Mouse (Mus musculus): ENCODE results near the gene Fmnl2. TPM values are rescaled to one million over a fixed set of nuclear protein-coding genes. Genes with fewer than 3 reads are reported as not detected.

The Fmnl2 gene
- polyA plus RNA-seq, 1 experiment from 2014 or later = 11.8 TPM

GRCm38 (mm10) chr2:52982502-52982901 lies 124.8 kb downstream of the Fmnl2 start:
- H3K9ac ChIP-seq = no peak overlapping the region
- H3K4me2 ChIP-seq (replicated peaks) = no peak overlapping the region
- H3K4me1 ChIP-seq = peaks cover 68% of the 10 kb centered on the region
- H3K27ac ChIP-seq = no peak overlapping the region
- H3K27me3 ChIP-seq = no peaks in the 10 kb centered on the region
- H3K36me3 ChIP-seq = no peaks in the 10 kb centered on the region
- no peak overlapping the region for H3K4me3 ChIP-seq
- ATAC-seq (ENCODE audit: low FRiP score, low read depth) = no peak
- WGBS = 86% methylated on average over 3 of the region's 3 CpGs
- no peaks in the 10 kb centered on the region for H3K9me3 ChIP-seq

- Histone ChIP-seq H3K36me3 (no peaks in the 10 kb centered on the region), H3K27ac (no peak overlapping the region; the same call in 1 of the 2 replicates), H3K4me1 (peaks cover 53% of the 10 kb centered on the region), H3K9ac (no peak overlapping the region), H3K27me3 (no peaks in the 10 kb centered on the region), H3K4me3 (no peak overlapping the region), H3K4me2 (replicated peaks) (no peak overlapping the region), H3K9me3 (no peaks in the 10 kb centered on the region)
- WGBS = 76% methylated on average over 1 of the region's 1 CpGs
- ATAC-seq (ENCODE audit: low FRiP score, low read depth) = no peak
Observed at GRCm38 (mm10) chr2:52984556-52984955, 126.9 kb downstream of the Fmnl2 start.

GRCm38 (mm10) chr2:52985167-52985566 lies 127.5 kb downstream of the Fmnl2 start:
- peak; percentile 56 for ATAC-seq (ENCODE audit: low FRiP score, low read depth)

GRCm38 (mm10) chr2:52986354-52986753 lies 128.7 kb downstream of the Fmnl2 start:
- H3K4me2 ChIP-seq (replicated peaks) = no peak overlapping the region
- 84% methylated on average over 3 of the region's 3 CpGs for WGBS
- peaks cover 45% of the 10 kb centered on the region for H3K4me1 ChIP-seq
- no peaks in the 10 kb centered on the region for H3K27me3 ChIP-seq
- H3K36me3 ChIP-seq = no peaks in the 10 kb centered on the region
- H3K9me3 ChIP-seq = no peaks in the 10 kb centered on the region
- no peak overlapping the region for H3K4me3 ChIP-seq
- no peak overlapping the region for H3K9ac ChIP-seq
- no peak overlapping the region for H3K27ac ChIP-seq
- ATAC-seq (ENCODE audit: low FRiP score, low read depth) = no peak

More at GRCm38 (mm10) chr2:52985167-52985566, 127.5 kb downstream of the Fmnl2 start:
- Histone ChIP-seq H3K27me3 (no peaks in the 10 kb centered on the region), H3K36me3 (no peaks in the 10 kb centered on the region), H3K4me2 (replicated peaks) (no peak overlapping the region), H3K4me3 (no peak overlapping the region), H3K4me1 (peaks cover 47% of the 10 kb centered on the region), H3K27ac (peak overlapping the region; percentile 73), H3K9me3 (no peaks in the 10 kb centered on the region), H3K9ac (no peak overlapping the region)
- WGBS = 60% methylated on average over 4 of the region's 4 CpGs

- 95% methylated on average over 6 of the region's 6 CpGs for WGBS
- Histone ChIP-seq H3K9me3 (no peaks in the 10 kb centered on the region), H3K36me3 (no peaks in the 10 kb centered on the region), H3K4me1 (peaks cover 45% of the 10 kb centered on the region), H3K4me2 (replicated peaks) (no peak overlapping the region), H3K4me3 (no peak overlapping the region), H3K9ac (no peak overlapping the region), H3K27ac (no peak overlapping the region), H3K27me3 (no peaks in the 10 kb centered on the region)
- ATAC-seq (ENCODE audit: low FRiP score, low read depth) = no peak
Observed at GRCm38 (mm10) chr2:52987035-52987434, 129.4 kb downstream of the Fmnl2 start.

GRCm38 (mm10) chr2:52987637-52988295 lies 130.1 kb downstream of the Fmnl2 start:
- H3K27me3 ChIP-seq = no peaks in the 10 kb centered on the region
- H3K9me3 ChIP-seq = no peaks in the 10 kb centered on the region
- WGBS = 67% methylated on average over 11 of the region's 11 CpGs
- no peak overlapping the region for H3K4me2 ChIP-seq (replicated peaks)
- H3K4me3 ChIP-seq = no peak overlapping the region
- no peaks in the 10 kb centered on the region for H3K36me3 ChIP-seq
- no peak for ATAC-seq (ENCODE audit: low FRiP score, low read depth)
- no peak overlapping the region for H3K9ac ChIP-seq
- peak overlapping the region; percentile 16; the same call in 1 of the 2 replicates for H3K27ac ChIP-seq
- H3K4me1 ChIP-seq = peaks cover 45% of the 10 kb centered on the region

GRCm38 (mm10) chr2:52989316-52989715 lies 131.7 kb downstream of the Fmnl2 start:
- Histone ChIP-seq H3K4me2 (replicated peaks) (no peak overlapping the region), H3K27ac (no peak overlapping the region), H3K9ac (no peak overlapping the region), H3K9me3 (no peaks in the 10 kb centered on the region), H3K36me3 (no peaks in the 10 kb centered on the region), H3K4me3 (no peak overlapping the region), H3K4me1 (peaks cover 40% of the 10 kb centered on the region), H3K27me3 (no peaks in the 10 kb centered on the region)
- no peak for ATAC-seq (ENCODE audit: low FRiP score, low read depth)
- WGBS = 50% methylated on average over 4 of the region's 4 CpGs

GRCm38 (mm10) chr2:52990874-52991687 lies 133.4 kb downstream of the Fmnl2 start:
- Histone ChIP-seq H3K27ac (peak overlapping the region; percentile 10; the same call in 1 of the 2 replicates), H3K36me3 (no peaks in the 10 kb centered on the region), H3K27me3 (no peaks in the 10 kb centered on the region), H3K4me3 (no peak overlapping the region), H3K9me3 (no peaks in the 10 kb centered on the region), H3K4me1 (peaks cover 23% of the 10 kb centered on the region), H3K4me2 (replicated peaks) (no peak overlapping the region), H3K9ac (no peak overlapping the region)
- WGBS = 56% methylated on average over 9 of the region's 9 CpGs
- ATAC-seq (ENCODE audit: low FRiP score, low read depth) = no peak

GRCm38 (mm10) chr2:52991688-52992194 lies 134.1 kb downstream of the Fmnl2 start:
- Histone ChIP-seq H3K9me3 (no peaks in the 10 kb centered on the region), H3K27ac (peak overlapping the region; percentile 10; the same call in 1 of the 2 replicates), H3K4me3 (no peak overlapping the region), H3K36me3 (no peaks in the 10 kb centered on the region), H3K9ac (no peak overlapping the region), H3K27me3 (no peaks in the 10 kb centered on the region), H3K4me2 (replicated peaks) (no peak overlapping the region), H3K4me1 (peaks cover 22% of the 10 kb centered on the region)
- 83% methylated on average over 5 of the region's 5 CpGs for WGBS
- ATAC-seq (ENCODE audit: low FRiP score, low read depth) = no peak

GRCm38 (mm10) chr2:52993241-52993640 lies 135.6 kb downstream of the Fmnl2 start:
- WGBS = 90% methylated on average over 7 of the region's 7 CpGs
- Histone ChIP-seq H3K27me3 (no peaks in the 10 kb centered on the region), H3K4me2 (replicated peaks) (no peak overlapping the region)

GRCm38 (mm10) chr2:52994526-52994925 lies 136.9 kb downstream of the Fmnl2 start:
- WGBS = 88% methylated on average over 9 of the region's 9 CpGs
- ATAC-seq (ENCODE audit: low FRiP score, low read depth) = no peak

More at GRCm38 (mm10) chr2:52993241-52993640, 135.6 kb downstream of the Fmnl2 start:
- Histone ChIP-seq H3K9ac (no peak overlapping the region), H3K27ac (no peak overlapping the region), H3K4me1 (peaks cover 18% of the 10 kb centered on the region), H3K4me3 (no peak overlapping the region), H3K9me3 (no peaks in the 10 kb centered on the region), H3K36me3 (no peaks in the 10 kb centered on the region)
- ATAC-seq (ENCODE audit: low FRiP score, low read depth) = no peak

More at GRCm38 (mm10) chr2:52994526-52994925, 136.9 kb downstream of the Fmnl2 start:
- no peaks in the 10 kb centered on the region for H3K9me3 ChIP-seq
- no peak overlapping the region for H3K9ac ChIP-seq
- H3K36me3 ChIP-seq = no peaks in the 10 kb centered on the region
- H3K4me1 ChIP-seq = peaks cover 19% of the 10 kb centered on the region
- H3K4me2 ChIP-seq (replicated peaks) = no peak overlapping the region
- no peaks in the 10 kb centered on the region for H3K27me3 ChIP-seq
- H3K27ac ChIP-seq = no peak overlapping the region
- H3K4me3 ChIP-seq = no peak overlapping the region

All from limb, embryonic 13.5 days (tissue).